Mouse (Mus musculus): ENCODE data around the gene Tnr. TPM values are rescaled to one million over a fixed set of nuclear protein-coding genes. Genes with fewer than 3 reads are reported as not detected.

Gene Tnr
- polyA plus RNA-seq, 1 experiment, result not detected

DNA sequence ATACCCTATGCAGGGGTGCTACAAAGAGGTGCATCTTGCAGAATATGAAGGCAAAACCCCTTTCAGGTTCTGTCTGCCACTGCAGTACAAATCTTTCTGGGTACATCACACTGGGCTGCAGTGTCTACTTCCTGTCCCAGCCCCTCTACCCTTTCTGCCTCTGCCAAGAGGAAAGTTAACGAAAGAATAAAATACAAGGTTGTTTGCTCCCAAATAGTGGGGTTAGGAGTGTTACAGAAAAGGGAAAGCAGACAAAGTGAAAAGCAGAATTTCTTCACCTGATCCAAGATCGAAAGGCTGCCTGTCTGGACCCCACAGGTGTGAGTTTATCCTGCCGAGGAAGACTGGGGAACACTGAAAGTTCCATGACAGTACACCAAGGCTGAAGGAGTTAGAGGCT, 376.4 kb downstream of the Tnr start:
- Histone ChIP-seq H3K4me3 (ENCODE audit: insufficient read depth, low read depth, low read length) (no peak overlapping the region), H3K27ac (ENCODE audit: insufficient read depth, low read depth, low read length) (no peak overlapping the region), H3K4me1 (ENCODE audit: control insufficient read depth, insufficient read depth, low read length) (no peaks in the 10 kb centered on the region)
- WGBS, result 89% methylated on average over 3 of the region's 3 CpGs
- no peak for TF ChIP-seq CTCF (IDR thresholded peaks at IDR 0.05; ENCODE audit: insufficient read depth, low read depth, low read length)
- TF ChIP-seq POLR2A (IDR thresholded peaks at IDR 0.05; ENCODE audit: insufficient read depth, low read depth, low read length), result no peak

DNA sequence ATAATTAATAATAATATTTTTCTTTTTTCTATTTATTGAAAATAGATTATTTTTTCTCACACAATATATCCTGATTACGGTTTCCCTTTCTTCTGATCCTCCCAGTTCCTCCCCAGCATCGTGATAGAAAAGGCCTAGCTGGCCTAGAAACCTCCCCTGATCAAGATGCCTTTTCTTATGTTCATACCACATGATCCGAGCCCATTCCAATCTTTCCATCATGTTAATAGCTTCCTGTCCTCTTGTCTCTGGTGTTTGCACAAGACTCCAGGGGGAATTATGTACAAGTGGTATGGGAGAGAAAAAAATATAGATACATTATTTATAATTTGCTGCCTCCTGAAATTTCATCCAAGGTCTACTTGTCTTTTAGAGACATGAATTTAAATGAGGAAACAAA, 377.1 kb downstream of the Tnr start:
- Histone ChIP-seq H3K4me1 (ENCODE audit: control insufficient read depth, insufficient read depth, low read length) (no peaks in the 10 kb centered on the region), H3K27ac (ENCODE audit: insufficient read depth, low read depth, low read length) (no peak overlapping the region), H3K4me3 (ENCODE audit: insufficient read depth, low read depth, low read length) (no peak overlapping the region)
- TF ChIP-seq CTCF (IDR thresholded peaks at IDR 0.05; ENCODE audit: insufficient read depth, low read depth, low read length), result no peak
- no peak for TF ChIP-seq POLR2A (IDR thresholded peaks at IDR 0.05; ENCODE audit: insufficient read depth, low read depth, low read length)
- WGBS, result 72% methylated on average over 3 of the region's 3 CpGs

DNA sequence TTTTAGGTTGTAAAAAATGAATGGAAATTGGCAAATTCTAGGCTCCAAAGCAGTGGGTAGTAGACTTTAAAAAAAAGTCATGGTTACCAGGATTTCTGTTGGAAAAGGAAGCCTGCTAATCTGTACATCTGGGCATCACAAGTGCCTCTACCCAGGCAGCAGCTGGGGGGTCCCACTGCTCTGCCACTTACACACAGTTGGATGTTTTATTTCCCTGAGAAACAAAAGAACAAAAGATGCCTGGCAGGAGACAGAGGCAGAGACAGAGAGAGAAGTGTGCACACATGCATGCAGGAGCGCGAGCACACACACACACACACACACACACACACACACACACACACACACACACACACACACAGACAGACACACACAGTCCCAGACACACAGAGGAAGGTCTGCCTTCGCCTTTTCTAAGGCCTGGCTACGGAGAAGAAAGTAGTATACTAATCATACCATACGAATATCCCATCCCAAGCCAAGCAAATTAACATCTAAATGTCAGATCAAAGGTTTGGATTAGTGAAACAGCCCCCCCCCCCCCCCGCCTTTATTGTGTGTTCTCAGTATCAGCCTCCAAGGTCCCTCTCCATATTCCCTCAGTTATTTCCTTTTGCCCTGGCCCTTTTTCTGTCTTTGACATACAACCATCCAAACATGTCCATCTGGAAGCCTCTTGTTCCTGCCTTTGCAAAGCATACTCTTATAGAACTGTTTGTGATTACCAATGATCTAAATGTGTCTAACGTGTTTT, 378.0 kb downstream of the Tnr start:
- Histone ChIP-seq H3K27ac (ENCODE audit: insufficient read depth, low read depth, low read length) (no peak overlapping the region), H3K4me1 (ENCODE audit: control insufficient read depth, insufficient read depth, low read length) (no peaks in the 10 kb centered on the region), H3K4me3 (ENCODE audit: insufficient read depth, low read depth, low read length) (no peak overlapping the region)
- TF ChIP-seq CTCF (IDR thresholded peaks at IDR 0.05; ENCODE audit: insufficient read depth, low read depth, low read length) (no peak), POLR2A (IDR thresholded peaks at IDR 0.05; ENCODE audit: insufficient read depth, low read depth, low read length) (no peak)
- 78% methylated on average over 7 of the region's 7 CpGs for WGBS

GRCm38 (mm10) chr1:159902120-159902497, 378.5 kb downstream of the Tnr start:
- WGBS, result 95% methylated on average over 4 of the region's 4 CpGs
- no peak overlapping the region for H3K4me3 ChIP-seq (ENCODE audit: insufficient read depth, low read depth, low read length)
- no peak overlapping the region for H3K27ac ChIP-seq (ENCODE audit: insufficient read depth, low read depth, low read length)
- TF ChIP-seq POLR2A (IDR thresholded peaks at IDR 0.05; ENCODE audit: insufficient read depth, low read depth, low read length) (no peak), CTCF (IDR thresholded peaks at IDR 0.05; ENCODE audit: insufficient read depth, low read depth, low read length) (no peak)
- no peaks in the 10 kb centered on the region for H3K4me1 ChIP-seq (ENCODE audit: control insufficient read depth, insufficient read depth, low read length)

DNA sequence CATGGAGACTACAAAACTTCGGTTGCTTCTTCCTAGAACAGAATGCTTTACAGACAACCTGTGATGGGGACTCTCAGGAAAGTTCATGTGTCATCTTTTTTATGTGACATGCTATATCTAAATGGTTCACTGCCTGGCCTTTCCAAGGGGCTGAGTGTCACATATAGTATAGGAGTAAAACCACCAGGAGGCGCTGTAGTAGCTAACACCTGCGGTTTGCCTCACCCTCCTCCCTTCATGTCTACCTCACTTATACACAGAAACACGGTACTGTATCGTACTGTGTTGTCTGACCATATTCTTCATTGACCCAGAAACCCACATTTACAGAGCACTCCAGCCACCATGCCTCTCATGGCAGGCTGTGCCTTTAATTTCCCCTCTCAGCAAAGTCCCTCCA, 387.4 kb downstream of the Tnr start:
- Histone ChIP-seq H3K4me3 (ENCODE audit: insufficient read depth, low read depth, low read length) (no peak overlapping the region), H3K4me1 (ENCODE audit: control insufficient read depth, insufficient read depth, low read length) (no peaks in the 10 kb centered on the region), H3K27ac (ENCODE audit: insufficient read depth, low read depth, low read length) (no peak overlapping the region)
- WGBS, result 59% methylated on average over 5 of the region's 5 CpGs
- TF ChIP-seq CTCF (IDR thresholded peaks at IDR 0.05; ENCODE audit: insufficient read depth, low read depth, low read length) (no peak), POLR2A (IDR thresholded peaks at IDR 0.05; ENCODE audit: insufficient read depth, low read depth, low read length) (no peak)

- no peak overlapping the region for H3K27ac ChIP-seq (ENCODE audit: insufficient read depth, low read depth, low read length)
- H3K4me1 ChIP-seq (ENCODE audit: control insufficient read depth, insufficient read depth, low read length), result no peaks in the 10 kb centered on the region
- TF ChIP-seq CTCF (IDR thresholded peaks at IDR 0.05; ENCODE audit: insufficient read depth, low read depth, low read length) (no peak), POLR2A (IDR thresholded peaks at IDR 0.05; ENCODE audit: insufficient read depth, low read depth, low read length) (no peak)
- no peak overlapping the region for H3K4me3 ChIP-seq (ENCODE audit: insufficient read depth, low read depth, low read length)
These were observed 391.2 kb downstream of the Tnr start for GRCm38 (mm10) chr1:159914726-159915125.

- no peak for TF ChIP-seq CTCF (IDR thresholded peaks at IDR 0.05; ENCODE audit: insufficient read depth, low read depth, low read length)
- TF ChIP-seq POLR2A (IDR thresholded peaks at IDR 0.05; ENCODE audit: insufficient read depth, low read depth, low read length), result no peak
- Histone ChIP-seq H3K27ac (ENCODE audit: insufficient read depth, low read depth, low read length) (no peak overlapping the region), H3K4me3 (ENCODE audit: insufficient read depth, low read depth, low read length) (no peak overlapping the region), H3K4me1 (ENCODE audit: control insufficient read depth, insufficient read depth, low read length) (no peaks in the 10 kb centered on the region)
- WGBS, result 67% methylated on average over 2 of the region's 2 CpGs
These were observed 397.0 kb downstream of the Tnr start for GRCm38 (mm10) chr1:159920571-159920970.

- Histone ChIP-seq H3K27ac (ENCODE audit: insufficient read depth, low read depth, low read length) (no peak overlapping the region), H3K4me1 (ENCODE audit: control insufficient read depth, insufficient read depth, low read length) (no peaks in the 10 kb centered on the region), H3K4me3 (ENCODE audit: insufficient read depth, low read depth, low read length) (no peak overlapping the region)
- TF ChIP-seq CTCF (IDR thresholded peaks at IDR 0.05; ENCODE audit: insufficient read depth, low read depth, low read length), result no peak
- WGBS, result 87% methylated on average over 7 of the region's 7 CpGs
These were observed 399.4 kb downstream of the Tnr start for GRCm38 (mm10) chr1:159923010-159923409.

DNA sequence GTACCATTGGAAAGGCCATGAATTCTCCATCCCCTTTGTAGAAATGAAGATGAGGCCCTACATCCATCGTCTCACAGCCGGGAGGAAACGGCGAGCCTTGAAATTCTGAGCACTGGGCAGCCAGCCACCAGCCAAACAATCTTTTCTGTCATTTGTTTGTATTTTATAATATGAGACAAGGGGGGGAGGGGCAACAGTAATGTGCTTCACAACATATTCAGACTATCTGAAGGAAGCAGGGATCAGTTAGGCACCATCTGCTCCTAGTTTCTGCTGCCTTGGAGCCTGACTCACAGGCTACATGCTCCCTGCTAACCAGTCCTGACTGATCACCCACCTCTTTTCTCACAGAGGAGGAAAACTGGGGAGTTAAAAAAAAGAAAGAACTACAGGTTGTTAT, 400.5 kb downstream of the Tnr start:
- no peak for TF ChIP-seq CTCF (IDR thresholded peaks at IDR 0.05; ENCODE audit: insufficient read depth, low read depth, low read length)
- TF ChIP-seq POLR2A (IDR thresholded peaks at IDR 0.05; ENCODE audit: insufficient read depth, low read depth, low read length), result no peak
- WGBS, result 81% methylated on average over 4 of the region's 4 CpGs
- Histone ChIP-seq H3K27ac (ENCODE audit: insufficient read depth, low read depth, low read length) (no peak overlapping the region), H3K4me1 (ENCODE audit: control insufficient read depth, insufficient read depth, low read length) (no peaks in the 10 kb centered on the region), H3K4me3 (ENCODE audit: insufficient read depth, low read depth, low read length) (no peak overlapping the region)

- TF ChIP-seq CTCF (IDR thresholded peaks at IDR 0.05; ENCODE audit: insufficient read depth, low read depth, low read length), result no peak
- no peak for TF ChIP-seq POLR2A (IDR thresholded peaks at IDR 0.05; ENCODE audit: insufficient read depth, low read depth, low read length)
- no peak overlapping the region for H3K4me3 ChIP-seq (ENCODE audit: insufficient read depth, low read depth, low read length)
- H3K27ac ChIP-seq (ENCODE audit: insufficient read depth, low read depth, low read length), result no peak overlapping the region
- no peaks in the 10 kb centered on the region for H3K4me1 ChIP-seq (ENCODE audit: control insufficient read depth, insufficient read depth, low read length)
- 97% methylated on average over 5 of the region's 5 CpGs for WGBS
These were observed 401.1 kb downstream of the Tnr start for GRCm38 (mm10) chr1:159924684-159925083.
